Mouse (Mus musculus): ENCODE measurements around the gene Mark1.

- TF ChIP-seq POLR2A (IDR thresholded peaks at IDR 0.05; ENCODE audit: insufficient read length, low read depth), result no peak
- TF ChIP-seq MYOG (IDR thresholded peaks at IDR 0.05; ENCODE audit: control insufficient read depth in 1 of 3, insufficient read depth in 1 of 3, insufficient read length in 2 of 3, low read depth in 2 of 3), result no peak
- no peak for TF ChIP-seq REST (IDR thresholded peaks at IDR 0.05; ENCODE audit: insufficient read depth, insufficient read length)
- no peak for TF ChIP-seq TCF3 (IDR thresholded peaks at IDR 0.05; ENCODE audit: insufficient read length, low read depth)
- no peak for TF ChIP-seq MYOD1 (IDR thresholded peaks at IDR 0.05; ENCODE audit: control insufficient read depth in 1 of 3, insufficient read length in 2 of 3, low read depth in 2 of 3)
- no peak for TF ChIP-seq E2F4 (IDR thresholded peaks at IDR 0.05; ENCODE audit: insufficient read depth)
- TF ChIP-seq CEBPB (IDR thresholded peaks at IDR 0.05; ENCODE audit: insufficient read depth, poor library complexity, severe bottlenecking), result no peak
- TF ChIP-seq MAX (IDR thresholded peaks at IDR 0.05; ENCODE audit: low read depth), result no peak
- no peak for TF ChIP-seq TCF12 (IDR thresholded peaks at IDR 0.05; ENCODE audit: insufficient read depth, poor library complexity, severe bottlenecking)
Observed at GRCm38 (mm10) chr1:184963121-184963693, 36.2 kb downstream of the Mark1 start.

Measured in myocyte (in vitro differentiated cells).